Mouse (Mus musculus) frontal cortex, postnatal 10 days (tissue): Measurements from ENCODE around the gene Olfr669.
"Not testable (repeated sequence)": the region's sequence is repeated elsewhere in the genome, so short reads cannot be mapped to it uniquely, and the experiment has no call there.

Experiments
- DNase-seq, 2 experiments: peaks; one replicate each; pipeline ENCODE4 v3.0.0; 2022; ENCODE audit warnings: low spot score in 2 of 2, mixed read lengths in 1 of 2

The Olfr669 gene

DNA sequence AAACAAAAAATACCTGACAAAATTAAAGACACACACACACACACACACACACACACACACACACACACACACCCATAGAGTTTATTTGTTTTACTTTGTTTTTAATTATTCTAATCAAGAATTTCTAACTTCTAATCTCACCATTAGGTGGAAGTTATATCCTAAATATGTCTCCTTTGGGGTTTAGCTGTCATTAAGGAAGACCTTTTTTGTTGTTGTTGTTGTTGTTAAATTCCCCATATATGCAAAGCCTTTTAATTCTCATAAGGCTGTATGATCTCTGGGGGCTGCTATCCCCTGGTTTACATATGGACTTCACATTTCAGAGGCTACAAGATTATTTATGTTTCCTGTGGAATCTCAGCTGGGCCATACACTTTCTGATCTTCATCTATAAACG lies at the start of gene Olfr669:
Olfr669 (plus strand) TSS at position 301 of the 400 bp plus-strand sequence.
- DNase-seq, result no peak

DNA sequence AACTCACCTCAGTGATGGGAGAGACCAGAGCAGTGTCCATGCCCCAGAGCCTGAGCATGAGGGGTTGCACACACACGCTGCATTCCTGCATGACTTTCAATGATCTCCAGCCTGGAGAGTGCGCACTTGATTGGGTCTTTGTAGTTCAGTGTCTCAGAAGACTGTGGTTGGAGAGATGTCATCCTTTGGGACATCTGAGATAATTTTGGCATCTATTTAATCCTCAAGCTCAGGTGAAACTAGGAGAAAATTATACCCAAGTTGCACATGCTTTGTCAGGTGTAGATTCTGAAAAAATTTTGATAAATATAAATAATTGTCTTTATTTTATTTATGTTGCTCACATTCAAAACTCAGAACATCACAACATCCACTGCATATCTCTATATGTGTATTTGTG lies 38.2 kb upstream of the Olfr669 start, which contains the start of gene Olfr666:
Olfr666 (minus strand) TSS at position 101 of the 400 bp plus-strand sequence.
- no peak for DNase-seq

DNA sequence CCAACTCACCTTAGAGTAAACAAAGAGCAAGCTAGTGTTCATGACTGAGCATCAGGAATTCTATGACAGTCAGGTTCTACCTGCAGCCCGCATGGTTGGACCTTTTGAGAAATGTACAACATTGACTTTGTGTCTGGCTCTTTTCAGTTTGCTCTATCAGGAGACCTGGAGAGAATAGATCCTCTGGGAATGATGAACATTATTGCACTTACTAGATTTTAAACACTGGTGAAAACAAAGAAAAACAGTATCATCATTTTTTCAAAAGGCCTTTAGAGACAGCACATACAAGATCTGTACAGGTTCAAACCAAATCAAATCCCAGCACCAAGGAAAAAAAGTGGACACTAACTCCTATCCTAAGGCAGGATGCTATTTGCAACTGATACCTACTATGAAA lies 12.7 kb upstream of the Olfr669 start, which contains the start of gene Olfr667:
Olfr667 (minus strand) TSS at position 101 of the 400 bp plus-strand sequence.
- no peak for DNase-seq

DNA sequence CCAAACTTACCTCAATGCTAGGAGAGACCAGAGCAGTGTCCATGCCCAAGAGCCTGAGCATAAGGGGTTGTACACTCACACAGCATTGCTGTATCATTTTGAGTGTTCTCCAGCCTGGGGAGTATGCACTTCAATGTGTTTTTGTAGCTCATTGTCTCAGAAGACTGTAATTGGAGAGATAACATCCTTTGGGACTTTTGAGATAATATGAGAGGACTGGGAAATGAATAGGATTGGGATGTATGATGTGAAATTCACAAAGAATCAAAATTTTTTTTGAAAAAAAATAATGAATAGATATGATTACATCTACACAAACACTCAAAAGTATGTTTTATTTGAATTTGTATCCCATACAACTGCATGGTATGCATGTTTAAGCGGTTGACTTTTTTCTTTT lies 6.1 kb upstream of the Olfr669 start, which contains the start of gene Olfr668:
Olfr668 (minus strand) TSS at position 101 of the 400 bp plus-strand sequence.
- no peak for DNase-seq

DNA sequence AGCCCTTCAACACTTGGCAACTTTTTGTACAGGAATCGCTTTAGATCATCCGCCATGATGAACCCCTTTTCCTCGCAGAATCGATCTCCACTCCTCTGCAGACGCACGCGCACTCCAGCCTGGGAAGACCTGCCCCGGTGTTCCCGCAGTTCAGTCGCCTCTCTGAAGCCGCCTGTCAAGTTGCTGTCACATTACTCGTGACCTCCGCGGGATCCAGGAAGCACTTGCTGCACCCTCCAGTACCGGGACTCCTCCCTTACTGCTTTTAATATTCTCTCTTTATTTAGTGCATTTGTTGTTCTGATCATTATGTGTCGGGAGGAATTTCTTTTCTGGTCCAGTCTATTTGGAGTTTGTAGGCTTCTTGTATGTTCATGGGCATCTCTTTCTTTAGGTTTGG lies 16.2 kb downstream of the Olfr669 start:
- DNase-seq, result not testable (repeated sequence)

DNA sequence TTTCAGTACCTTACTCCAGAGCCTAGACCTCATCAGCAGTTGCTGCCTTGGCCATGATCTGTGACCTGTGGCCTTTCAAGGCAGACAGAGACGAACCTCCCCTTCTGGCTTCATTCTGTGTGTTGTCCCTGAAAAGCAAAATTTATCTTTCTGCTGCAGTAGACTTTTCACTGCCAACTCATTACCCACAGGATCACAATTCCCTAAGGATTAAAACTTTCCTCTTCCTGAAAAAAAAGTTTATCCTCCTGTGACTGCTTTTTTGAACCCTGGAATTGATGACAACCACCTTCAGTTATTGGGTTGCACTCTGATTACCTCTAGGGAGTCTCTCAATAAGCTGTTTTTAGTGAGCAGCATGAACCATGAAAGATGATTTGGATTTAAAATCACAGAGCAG lies 28.5 kb downstream of the Olfr669 start, which contains the start of gene Olfr670:
Olfr670 (minus strand) TSS at position 101 of the 400 bp plus-strand sequence.
- DNase-seq, result no peak

DNA sequence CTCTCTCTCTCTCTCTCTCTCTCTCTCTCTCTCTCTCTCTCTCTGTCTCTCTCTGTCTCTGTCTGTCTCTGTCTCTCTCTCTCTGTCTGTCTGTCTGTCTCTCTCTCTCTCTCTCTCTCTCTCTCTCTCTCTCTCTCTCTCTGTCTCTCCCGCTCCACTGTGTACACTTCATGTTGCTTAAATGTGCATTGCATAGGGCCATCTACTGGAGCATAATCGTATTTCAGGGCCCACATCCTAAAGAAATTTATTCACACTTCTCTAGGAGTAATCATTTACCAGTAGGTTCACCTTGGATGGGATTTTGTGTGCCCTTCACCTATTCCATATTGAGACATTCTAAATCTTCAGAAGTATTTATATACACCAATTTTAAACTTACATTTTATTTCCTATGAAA lies 38.5 kb downstream of the Olfr669 start:
- DNase-seq, result not testable (repeated sequence)

DNA sequence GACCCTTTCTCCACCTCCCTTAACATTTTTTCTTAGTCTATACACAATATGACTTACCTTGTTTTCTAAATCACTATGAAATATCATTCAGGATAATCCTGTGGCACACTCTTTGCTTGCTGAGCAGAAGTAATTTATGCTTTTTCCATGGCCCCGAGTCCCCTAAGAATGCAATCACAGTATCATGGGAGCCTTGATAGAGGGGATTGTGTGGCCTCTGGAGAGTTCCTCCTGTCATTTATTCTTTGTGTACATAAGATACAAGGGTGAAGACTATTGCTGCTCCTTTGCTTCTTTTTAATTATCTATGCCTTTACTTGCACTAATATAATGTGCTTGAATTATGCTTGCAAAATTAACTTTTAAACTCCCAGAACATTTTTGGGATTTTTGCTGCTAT lies 45.0 kb downstream of the Olfr669 start, which contains the start of gene Olfr671:
Olfr671 (minus strand) TSS at position 101 of the 400 bp plus-strand sequence.
- no peak for DNase-seq
